Mouse (Mus musculus) T-helper 2 cell (primary cell): Measurements from ENCODE around the gene Gtpbp3.
"Not testable (repeated sequence)": the region's sequence is repeated elsewhere in the genome, so short reads cannot be mapped to it uniquely, and the experiment has no call there.

Experiments used
- in situ Hi-C: fragments of 300-600 bp; cut with MboI, MseI; formaldehyde crosslinking; loops from one replicate; pipeline ENCODE4 v1.15.1; 2025; ENCODE audit warnings: high pct_unique_total_duplicates

Gtpbp3 gene

DNA sequence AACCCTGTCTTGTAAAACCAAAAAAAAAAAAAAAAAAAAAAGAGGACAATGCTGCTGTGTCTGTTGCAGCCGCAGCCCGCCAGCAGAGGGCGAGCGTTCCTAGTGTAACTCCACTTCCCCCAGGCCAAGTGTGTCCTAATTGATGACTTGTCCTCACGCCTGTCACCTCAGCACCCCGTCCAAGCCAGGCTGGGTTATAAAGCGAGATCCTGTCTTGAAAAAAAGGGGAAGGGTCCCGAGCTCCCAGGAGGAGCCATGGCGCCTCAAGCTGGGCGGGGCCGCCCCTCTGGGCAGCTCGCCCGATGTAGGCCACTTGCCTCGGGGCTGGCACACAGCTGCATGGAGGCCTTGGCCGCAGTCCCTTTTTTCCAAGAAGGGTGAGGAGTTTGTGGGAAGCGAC, 7.1 kb downstream of the Gtpbp3 start:
- in situ Hi-C loops = no loop called here

DNA sequence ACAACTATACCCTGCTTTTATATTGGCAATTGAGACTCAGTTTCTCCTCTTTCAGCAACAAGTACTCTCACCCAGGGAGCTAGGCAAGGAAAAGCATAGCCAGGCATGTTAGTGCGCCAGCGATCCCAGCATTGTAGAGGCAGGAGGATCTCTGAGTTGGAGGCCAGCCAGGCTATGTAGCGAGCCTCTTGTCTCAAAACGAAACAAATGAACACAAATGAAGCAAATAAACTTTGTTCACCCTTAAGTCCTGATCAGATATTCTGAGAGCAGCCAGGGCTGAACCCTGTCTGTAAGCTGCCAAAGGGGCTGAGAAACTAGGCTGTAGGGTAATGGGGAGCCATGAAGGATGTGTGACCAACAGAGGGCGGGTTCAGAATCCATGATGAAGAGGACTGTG, 7.9 kb downstream of the Gtpbp3 start:
- in situ Hi-C loops = no loop called here

DNA sequence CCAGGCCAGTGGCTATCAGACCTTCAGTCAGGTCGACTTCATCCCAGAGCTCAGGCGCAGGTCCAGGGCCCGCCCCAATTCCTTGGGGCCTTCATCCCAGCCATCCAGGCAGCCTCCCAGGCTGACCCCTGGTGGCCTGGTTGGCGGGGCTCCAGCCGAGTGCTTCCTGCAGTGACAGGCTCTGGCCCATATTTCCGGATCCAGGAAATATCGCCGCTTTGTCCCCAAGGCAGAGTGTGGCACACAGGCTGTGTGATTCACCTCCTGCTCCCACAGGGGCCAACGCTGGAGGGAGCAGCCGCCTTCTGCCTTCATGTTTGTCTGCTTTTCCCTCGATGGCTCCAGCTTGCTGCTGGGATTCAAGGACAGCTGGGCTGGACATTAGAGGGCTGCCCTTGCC, 8.6 kb downstream of the Gtpbp3 start:
- in situ Hi-C loops = no loop called here

DNA sequence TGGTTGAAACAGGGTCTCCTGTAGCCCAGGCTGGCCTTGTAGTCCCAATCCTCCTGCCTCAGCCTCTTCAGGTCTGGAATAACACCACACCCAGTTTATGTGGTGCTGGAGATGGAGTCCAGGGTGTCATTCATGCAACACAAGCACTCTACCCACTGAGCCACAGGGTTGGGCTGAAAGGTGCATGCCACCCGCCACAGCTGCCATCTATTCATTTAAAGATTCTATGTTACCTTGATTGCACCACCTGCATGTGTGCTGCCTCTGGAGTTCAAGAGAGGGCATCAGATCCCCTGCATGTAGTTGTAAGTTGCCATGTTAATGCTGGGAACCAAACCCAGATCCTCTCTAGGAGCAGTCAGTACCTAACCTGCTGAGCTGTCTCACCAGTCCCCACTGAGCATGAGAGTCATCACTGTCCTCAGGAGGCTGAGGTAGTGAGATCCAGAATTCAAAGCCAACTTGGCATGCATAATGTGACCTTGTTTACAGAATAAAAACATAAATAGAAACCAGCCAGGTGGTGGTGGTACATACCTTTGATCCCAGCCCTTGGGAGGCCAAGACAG, 9.3 kb downstream of the Gtpbp3 start:
- in situ Hi-C loops = no loop called here

DNA sequence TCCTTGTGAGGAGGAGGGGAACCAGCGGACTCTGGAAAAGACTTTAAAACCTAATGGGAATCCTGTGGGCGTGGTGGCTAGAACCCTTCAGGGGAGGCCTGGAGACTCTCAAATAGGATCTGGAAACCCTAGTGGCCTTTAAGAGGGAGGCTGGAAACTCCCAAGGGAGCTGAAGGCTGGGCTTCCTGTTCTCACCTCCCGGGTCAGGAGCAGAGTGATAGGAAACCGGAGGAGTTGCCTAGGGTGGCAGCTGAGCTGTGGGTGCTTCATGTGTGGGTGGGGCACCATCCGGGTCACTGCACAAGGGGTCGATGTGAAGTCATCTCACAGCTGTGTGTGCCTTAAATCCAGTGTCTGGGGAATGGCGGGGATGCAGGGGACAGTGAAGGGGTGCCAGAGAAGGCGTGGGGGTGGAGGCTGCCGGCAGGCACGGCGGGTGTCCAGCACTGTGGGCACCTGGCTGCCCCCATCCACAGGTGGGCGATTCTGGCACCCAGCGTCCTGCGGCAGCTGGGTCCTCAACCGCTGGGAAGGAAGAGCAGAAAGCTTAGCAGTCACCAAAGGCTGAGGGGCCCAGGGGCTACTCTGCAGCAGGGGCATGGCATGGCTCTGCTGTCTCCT, 10.1 kb downstream of the Gtpbp3 start:
- in situ Hi-C loops = no loop called here

DNA sequence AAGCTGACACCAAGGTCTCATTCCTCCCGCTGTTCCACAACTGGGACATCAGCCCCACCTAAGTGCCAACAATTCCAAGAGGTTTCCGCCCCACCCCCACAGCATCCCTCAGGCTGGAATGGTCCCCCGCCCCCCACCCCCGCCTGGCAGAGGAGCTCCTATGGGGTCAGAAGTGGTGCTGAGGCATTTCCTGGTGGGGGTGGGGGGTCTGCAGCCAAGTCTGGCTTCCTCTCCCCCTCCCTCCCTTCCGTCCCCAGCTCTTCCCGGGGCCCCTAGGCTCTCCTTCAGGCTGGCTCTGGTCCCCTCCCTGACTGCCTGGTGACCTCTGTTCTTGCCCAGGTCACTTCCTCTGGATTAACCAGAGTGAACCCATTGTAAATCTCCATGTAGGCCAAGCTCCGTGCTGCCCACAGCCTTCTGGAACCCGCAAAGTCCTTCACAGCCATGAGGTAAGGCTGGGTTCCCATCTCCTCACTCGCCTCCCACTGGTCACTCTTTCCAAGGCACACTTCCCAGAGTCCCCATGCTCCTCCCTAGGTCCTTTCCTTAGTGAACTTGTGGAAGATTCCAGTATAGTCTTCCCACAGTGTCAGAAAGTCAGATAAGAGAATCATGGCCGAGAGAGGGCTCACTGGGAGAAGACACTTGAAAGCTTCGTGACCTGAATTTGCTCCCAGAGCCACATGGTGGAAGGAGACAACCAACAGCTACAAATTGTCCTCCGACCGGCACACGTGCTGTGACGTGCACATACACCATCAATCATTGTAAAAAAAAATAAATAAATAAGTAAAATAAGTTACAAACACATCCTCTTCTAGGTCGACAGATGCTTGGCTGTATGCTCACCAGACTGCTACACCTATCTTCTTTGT, 11.2 kb downstream of the Gtpbp3 start:
- in situ Hi-C loops = no loop called here

DNA sequence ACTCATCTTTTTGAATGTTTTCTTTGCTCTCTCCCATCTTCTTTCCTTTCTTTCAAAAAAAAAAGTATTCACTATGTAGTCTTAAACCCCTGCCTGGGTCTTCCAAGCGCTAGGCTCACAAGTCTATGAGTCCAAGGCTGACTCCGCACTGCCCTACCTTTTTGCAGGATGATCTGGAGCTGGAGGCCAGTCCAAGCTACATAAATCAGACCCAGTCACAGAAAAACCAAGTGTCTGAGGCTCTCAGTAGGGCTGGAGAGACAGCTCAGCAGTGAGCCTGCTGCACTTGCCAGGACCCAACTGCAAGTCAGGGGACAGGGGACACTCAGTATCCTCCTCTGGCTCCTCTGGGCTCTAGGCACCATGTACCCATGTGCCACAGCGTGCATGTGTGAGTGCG, 16.4 kb downstream of the Gtpbp3 start:
- in situ Hi-C loops = no loop called here

DNA sequence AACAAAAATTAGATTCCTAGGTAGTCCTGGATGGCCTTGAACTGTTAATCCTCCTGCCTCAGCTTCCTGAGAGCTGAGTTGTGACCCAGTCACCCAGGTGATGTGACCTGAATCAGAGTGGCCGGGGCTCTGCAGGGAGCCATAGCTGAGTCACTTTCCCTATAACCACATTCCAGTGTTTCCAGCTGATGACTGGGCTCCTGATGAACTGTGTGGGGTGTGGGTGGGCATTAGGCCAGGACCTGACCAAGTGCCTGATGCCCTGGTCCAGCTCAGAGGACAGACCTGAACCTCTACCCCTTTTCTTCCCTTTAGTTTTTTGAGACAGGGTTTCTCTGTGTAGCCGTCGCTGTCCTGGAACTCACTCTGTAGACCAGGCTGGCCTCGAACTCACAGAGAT, 17.4 kb downstream of the Gtpbp3 start:
- in situ Hi-C loops = no loop called here

DNA sequence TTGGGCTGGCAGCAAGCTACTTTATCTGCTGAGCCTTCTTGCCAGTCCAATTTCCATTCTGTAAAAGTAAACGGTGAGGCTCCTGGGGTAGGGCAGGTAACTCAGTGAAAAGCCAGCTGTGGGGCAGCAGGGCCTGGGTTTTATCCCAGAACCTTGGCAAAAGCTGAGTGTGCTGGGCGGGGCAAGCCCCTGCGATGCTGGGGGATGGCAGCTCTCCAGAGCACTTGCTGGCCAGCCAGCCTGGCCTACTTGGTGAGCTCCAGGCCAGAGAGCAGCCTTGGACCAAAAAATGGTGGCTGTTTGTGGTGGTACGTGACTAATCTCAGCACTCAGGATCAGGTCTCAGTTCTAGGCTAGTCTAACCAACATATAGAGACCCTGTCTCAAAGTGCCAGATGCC, 18.1 kb downstream of the Gtpbp3 start:
- in situ Hi-C loops = no loop called here

DNA sequence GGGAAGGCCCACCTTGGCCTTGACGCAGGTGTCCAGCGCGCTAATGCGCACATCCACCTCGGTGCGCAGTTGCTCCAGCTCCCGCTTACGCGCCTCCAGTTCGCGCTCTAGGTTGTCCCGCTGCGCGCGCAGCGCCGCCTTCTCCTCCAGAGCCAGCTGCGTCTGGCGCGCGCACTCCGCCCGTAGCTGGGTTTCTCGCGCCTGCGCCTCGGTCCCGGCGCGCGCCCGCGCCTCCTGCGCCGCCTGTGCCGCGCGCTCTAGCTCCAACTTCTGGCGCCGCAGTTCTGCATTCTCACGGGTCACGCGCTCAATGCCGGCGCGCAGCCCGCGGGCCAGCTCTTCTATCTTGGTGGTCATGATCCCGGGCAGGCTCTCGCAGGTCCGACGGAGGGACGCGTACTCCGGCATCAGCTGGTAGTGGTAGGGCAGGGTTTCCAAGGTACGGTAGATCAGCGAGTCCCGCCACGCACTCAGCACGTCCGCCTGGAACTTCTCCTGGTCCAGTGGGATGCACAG, 19.7 kb downstream of the Gtpbp3 start:
- in situ Hi-C loops = no loop called here

DNA sequence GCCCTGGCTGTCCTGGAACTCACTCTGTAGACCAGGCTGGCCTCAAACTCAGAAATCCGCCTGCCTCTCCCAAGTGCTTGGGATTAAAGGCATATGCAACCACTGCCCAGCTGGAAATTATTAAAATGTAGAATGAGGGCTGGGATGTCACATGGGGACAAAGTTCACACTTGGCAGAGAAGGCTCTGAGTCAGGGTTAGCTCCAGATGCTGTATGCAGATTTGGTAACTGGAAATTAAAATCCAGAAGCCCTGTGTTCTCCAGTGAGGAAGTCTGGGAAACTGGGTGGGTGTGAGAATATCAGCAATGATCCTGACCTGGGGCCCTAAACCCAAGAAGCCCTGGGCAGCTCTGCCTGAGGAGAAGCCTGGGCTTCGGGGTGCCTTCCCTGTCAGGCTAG, 21.4 kb downstream of the Gtpbp3 start:
- in situ Hi-C loops = no loop called here

DNA sequence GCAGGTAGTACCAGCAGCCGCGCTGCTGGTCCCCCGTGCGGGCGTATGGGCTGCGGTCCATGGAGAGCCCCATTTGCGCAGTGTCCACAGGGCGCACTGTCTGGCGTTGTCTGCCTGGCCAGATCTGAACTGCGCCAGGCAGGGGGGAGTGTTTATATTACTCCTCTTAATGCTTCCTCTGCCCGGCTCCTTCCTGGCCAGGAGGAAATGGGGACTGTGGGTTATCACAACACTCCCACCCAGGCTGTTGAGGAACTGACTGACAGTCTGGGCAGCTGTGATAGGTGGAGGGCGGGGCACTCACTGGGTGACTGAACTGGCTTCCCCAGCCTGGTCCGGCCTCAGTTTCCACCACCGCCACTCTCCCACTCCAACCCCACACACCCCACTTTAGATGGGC, 23.7 kb downstream of the Gtpbp3 start, which contains the start of gene Plvap:
TSS of gene Plvap (minus strand) at position 109 of the 400 bp plus-strand sequence.
- in situ Hi-C loops = no loop called here

DNA sequence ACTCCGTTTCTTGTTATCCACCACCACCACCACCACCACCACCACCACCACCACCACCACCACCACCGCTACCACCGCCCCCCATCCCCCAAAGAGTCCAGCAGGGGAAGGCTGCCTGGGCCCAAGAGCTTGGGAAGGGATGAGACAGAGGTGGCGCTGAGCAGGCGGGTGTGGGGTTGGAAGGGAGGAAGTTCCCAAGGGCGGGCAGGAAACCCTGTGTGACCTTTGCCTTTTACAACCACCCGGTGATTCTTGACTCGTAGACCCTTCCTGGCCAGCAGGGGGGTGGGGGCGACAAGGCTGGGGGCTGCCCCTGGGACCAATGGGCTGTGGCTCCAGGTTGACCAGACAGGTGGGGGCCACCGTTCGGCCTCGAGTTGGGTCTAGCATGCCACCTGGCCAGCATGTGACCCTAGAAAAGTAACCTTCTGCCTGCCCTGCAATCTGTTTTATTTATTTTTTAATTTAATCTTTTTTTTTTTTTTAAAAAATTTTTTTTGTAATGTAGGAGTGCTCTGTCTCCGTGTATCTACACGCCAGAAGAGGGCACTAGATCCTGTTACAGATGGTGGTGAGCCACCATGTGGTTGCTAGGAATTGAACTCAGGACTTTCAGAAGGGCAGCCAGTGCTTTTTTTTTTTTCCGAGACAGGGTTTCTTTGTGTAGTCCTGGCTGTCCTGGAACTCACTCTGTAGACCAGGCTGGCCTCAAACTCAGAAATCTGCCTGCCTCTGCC, 25.3 kb downstream of the Gtpbp3 start:
- in situ Hi-C loops = no loop called here

DNA sequence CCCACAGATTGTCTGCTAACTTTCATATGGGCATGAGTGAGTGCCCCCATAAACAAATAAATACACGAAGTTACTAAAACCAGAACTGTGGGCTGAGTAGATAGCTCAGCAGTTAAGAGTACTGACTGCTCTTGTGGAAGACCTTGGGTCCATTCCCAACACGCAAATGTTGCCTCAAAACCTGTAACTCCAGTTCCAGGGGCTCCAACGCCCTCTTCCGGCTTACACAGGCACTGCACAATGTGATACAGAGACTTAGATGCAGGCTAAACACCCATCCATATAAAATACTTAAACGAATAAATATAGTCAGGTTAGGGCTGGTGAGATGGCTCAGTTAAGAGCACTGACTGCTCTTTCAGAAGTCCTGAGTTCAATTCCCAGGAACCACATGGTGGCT, 27.1 kb downstream of the Gtpbp3 start:
- in situ Hi-C loops = no loop called here

DNA sequence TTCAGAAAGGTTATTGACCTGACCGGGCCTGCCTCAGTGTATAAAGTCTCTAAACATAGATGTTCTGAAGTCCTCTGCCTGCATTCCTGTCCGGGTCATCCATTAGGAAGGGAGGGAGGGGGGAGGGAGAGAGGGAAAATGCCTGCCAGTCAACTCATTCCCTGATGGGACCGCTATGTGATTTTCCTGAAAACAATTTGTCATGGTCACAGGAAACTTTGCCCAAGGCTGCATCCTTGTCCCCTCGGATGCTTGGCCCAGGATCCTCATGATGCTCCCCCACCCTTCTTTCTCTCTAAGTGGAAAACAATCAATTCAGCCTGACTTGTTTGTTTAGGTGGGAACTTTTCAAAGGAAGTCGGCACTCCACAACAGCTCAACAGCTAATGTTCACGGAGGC, 28.9 kb downstream of the Gtpbp3 start:
- in situ Hi-C loops = no loop called here

DNA sequence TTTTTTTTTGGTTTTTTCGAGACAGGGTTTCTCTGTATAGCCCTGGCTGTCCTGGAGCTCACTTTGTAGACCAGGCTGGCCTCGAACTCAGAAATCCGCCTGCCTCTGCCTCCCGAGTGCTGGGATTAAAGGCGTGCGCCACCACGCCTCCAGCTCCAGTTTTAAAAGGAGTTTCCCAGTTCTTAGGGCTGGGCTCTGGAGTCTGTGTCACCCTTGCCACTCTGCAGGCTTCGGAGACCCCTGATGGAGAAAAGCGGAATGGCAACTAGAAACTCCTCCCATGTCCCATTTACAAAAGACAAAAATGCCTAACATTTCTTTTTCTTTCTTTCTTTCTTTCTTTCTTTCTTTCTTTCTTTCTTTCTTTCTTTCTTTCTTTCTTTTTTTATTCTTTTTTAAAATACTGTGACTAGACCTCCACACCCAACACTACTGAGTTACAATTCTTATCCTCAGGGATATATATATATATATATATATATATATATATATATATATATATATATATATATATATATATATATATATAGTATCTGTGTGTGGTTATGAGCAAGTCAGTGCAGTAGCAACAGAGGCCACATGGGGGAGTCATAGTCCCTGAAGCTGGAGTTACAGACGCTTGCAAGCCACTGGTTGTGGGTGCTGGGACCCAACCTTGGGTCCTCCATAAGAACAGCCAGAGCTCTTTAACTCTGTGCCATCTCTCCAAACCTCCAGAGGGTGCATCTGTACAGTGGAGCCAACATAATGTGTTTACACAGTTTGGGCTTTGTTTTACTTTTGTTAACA, 31.3 kb downstream of the Gtpbp3 start:
- in situ Hi-C loops = not testable (repeated sequence)

DNA sequence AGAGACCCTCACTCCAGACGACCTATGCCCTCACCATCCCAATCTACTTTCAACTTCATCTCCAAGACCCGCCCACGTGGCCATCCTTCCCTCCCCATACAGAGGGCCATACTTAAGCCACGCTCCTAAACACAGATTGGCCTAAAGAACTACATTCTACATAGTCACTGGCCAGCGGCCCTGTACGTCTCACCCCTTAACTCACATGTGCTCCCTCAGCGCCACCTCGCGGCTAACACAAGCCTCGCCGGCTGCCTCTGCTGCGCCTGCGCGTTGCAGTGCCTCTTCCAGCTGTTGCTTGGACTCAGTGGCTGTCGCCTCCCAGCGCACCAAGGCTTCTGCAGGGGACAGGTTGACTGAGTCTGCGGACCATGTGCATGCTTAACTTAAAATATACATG, 33.7 kb downstream of the Gtpbp3 start:
- in situ Hi-C loops = loop anchor here (5.0 kb wide), 1 partner anchor 79 kb away; no protein-coding TSS in a partner anchor

DNA sequence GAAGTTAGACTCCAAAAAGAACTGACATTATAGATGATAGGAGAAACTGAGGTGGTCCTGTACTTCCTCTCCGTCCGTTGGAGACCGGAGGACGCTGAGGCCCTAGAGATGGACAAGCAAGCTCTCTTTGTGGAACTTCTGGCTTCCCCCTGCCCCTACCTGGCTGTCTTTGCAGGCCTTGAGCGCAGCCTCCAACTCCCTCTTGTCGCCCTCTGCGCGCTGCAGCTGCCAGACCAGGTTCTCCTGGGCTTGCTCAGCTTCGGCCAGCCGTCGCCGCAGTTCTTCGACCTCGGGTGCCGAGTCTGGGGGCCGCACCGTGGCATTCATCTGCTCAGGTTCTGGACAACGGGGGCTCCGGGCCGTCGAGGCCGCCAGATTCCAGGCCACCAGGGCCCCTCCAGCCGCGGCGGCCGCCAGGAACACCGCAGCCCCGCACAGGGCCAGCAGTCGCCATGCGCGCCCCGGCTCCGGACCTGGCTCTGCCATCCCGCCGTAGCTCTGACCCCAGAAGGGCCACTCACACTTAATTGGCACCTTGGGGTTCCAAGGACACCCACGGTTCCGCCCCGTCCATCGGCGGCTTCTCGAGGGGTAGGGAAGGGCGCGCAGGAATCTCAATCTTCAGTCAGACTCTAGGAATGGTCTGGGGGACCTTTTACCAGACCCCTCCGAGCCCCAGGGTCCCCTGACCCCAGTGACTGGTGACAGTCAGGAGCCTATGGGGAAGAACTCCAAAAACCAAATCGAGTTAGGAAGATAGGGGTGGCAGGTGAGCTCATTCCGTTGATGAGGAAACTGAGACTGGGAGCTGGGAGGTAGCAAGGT, 37.5 kb downstream of the Gtpbp3 start, which contains the start of gene Ccdc194:
TSS of gene Ccdc194 (minus strand) at position 486 of the 825 bp plus-strand sequence.
- in situ Hi-C loops = no loop called here

DNA sequence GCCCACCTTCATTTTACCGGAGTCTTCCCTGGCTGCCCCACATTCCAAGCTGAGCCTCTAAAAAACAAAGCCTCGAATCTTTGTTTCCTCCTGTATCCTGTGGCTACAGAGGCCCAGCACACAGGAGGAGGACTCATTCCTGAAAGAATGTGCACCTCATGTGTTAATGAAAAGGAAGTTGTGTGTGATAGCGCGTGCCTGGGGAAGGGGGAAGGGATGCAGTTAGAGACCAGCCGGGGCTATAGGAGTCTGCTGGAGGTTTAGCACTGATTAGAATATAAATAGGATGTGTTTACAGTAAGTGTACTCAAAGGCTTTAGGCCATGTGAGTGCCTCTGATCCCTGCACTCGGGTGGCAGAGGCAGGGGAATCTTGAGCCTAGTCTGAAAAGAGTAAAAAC, 38.4 kb downstream of the Gtpbp3 start:
- in situ Hi-C loops = no loop called here
